Mouse (Mus musculus) intestine, postnatal 0 days (tissue): ENCODE data around the gene Pex1. TPM values are rescaled to one million over a fixed set of nuclear protein-coding genes. Genes with fewer than 3 reads are reported as not detected.

Experiments
- ATAC-seq: fragments of 200-750 bp; cut with Nextera tagmentation; 2 replicates; pipeline ENCODE4 v1.8.0; 2017; ENCODE audit warnings: mild to moderate bottlenecking, moderate TSS enrichment, moderate library complexity
- H3K27ac ChIP-seq: fragments of 300-500 bp; sonication (generic); 2 replicates; pipeline ENCODE4 v1.5.1; 2014; ENCODE audit warnings: mild to moderate bottlenecking, low read depth, low read length, moderate library complexity
- H3K27me3 ChIP-seq: fragments of 300-500 bp; sonication (generic); replicated peaks from 2 replicates; pipeline ENCODE4 v1.6.1; 2014; ENCODE audit warnings: low read length, mixed read lengths; ENCODE audit not compliant: control insufficient read depth, insufficient read depth
- H3K36me3 ChIP-seq: fragments of 300-500 bp; sonication (generic); 2 replicates; pipeline ENCODE4 v1.6.1; 2014; ENCODE audit warnings: mild to moderate bottlenecking, moderate library complexity; ENCODE audit not compliant: control insufficient read depth, insufficient read depth
- H3K4me1 ChIP-seq: fragments of 300-500 bp; sonication (generic); replicated peaks from 2 replicates; pipeline ENCODE4 v1.6.1; 2014; ENCODE audit warnings: antibody characterized with exemption, low read length, mixed read lengths; ENCODE audit not compliant: control insufficient read depth, insufficient read depth
- H3K4me2 ChIP-seq: fragments of 300-500 bp; sonication (generic); replicated peaks from 2 replicates; pipeline ENCODE4 v1.6.1; 2014; ENCODE audit warnings: low read depth, mild to moderate bottlenecking, moderate library complexity
- H3K4me3 ChIP-seq: fragments of 300-500 bp; sonication (generic); 2 replicates; pipeline ENCODE4 v1.5.1; 2014; ENCODE audit warnings: low read depth, low read length
- H3K9ac ChIP-seq: fragments of 300-500 bp; sonication (generic); 2 replicates; pipeline ENCODE4 v1.6.1; 2014; ENCODE audit warnings: mild to moderate bottlenecking, low read depth, low read length
- H3K9me3 ChIP-seq: fragments of 300-500 bp; sonication (generic); 2 replicates; pipeline ENCODE4 v1.6.1; 2016; ENCODE audit warnings: mixed run types; ENCODE audit not compliant: control insufficient read depth
- CTCF ChIP-seq: sonication (generic); IDR thresholded peaks from 2 replicates; pipeline ENCODE4 v1.5.1; 2016; ENCODE audit warnings: low read depth, mild to moderate bottlenecking, control low read depth, antibody characterized with exemption, moderate library complexity
- WGBS: fragments of 180-500 bp; shearing (Covaris S2); extraction: QIAGEN DNeasy Blood & Tissue Kit; methylation state at CpG from one replicate; pipeline ENCODE4 v1.1.7; 2014; 5-methylcytosine and 5-hydroxymethylcytosine counted together
- microRNA-seq: library from miRNA; unstranded; fragments of <30 nt; microRNA quantifications from one replicate; pipeline ENCODE4, GENCODE M21; 2016
- polyA plus RNA-seq: library from polyadenylated mRNA; unstranded; fragments of >200 nt; fragmentation: Nextera tagmentation; extraction: Ambion mirVana; gene quantifications from 2 replicates; pipeline ENCODE4 v1.2.1, GENCODE M21; 2015

Pex1 gene
- polyA plus RNA-seq, 1 experiment from 2014 or later, result 12.4 TPM

DNA sequence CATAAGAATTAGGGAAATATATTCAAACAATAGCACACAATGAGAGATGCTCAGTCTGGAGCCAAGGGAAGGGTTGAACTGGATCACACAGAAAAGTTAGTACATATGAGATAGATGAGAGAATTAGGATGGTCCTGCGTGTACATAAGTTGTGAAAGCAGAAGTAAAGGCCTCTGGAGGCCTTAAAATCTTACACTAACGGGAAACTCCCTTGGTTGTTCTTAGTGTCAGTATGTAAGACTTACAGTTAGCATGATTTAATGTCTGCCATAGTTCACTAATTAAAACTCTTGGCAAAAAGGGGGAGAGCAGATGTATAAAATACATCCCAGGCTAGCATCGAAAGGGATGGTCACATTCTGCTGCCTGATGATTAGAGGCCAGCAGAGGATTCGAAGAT is 57.9 kb downstream of the Pex1 start:
- Histone ChIP-seq H3K9ac (no peak overlapping the region), H3K4me2 (no peak overlapping the region), H3K27ac (no peak overlapping the region), H3K36me3 (no peaks in the 10 kb centered on the region), H3K27me3 (no peaks in the 10 kb centered on the region), H3K4me3 (no peak overlapping the region), H3K4me1 (no peaks in the 10 kb centered on the region), H3K9me3 (peaks cover under 1% of the 10 kb centered on the region; the same call in 1 of the 2 replicates)
- TF ChIP-seq CTCF, result no peak
- no peak for ATAC-seq
- 84% methylated on average over 4 of the region's 4 CpGs for WGBS

DNA sequence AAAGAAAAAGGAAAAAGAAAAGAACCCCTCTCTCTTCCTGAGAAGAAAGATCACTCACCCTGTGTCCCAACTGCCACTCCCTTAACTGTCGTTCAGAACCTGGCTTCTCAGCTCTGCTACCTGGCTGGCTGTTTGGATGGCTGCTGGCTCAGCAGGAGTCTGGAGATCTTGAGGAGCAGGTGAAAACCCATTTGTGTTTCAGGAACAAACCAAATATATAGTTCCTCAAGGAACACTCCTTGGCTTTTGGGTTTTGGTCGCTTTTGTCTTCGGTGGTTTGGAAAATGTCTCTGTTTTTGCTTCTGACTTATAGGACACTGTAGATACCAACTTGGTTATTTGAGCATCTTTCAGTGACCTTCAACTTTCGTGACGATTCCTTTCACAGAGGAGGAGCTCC is 61.2 kb downstream of the Pex1 start, which contains the start of gene Gatad1:
Gatad1 (minus strand) TSS at position 101 of the 400 bp plus-strand sequence.
- no peak within 1 kb of the TSS for H3K4me2 ChIP-seq
- WGBS, result 71% methylated on average over 5 of the region's 5 CpGs
- no peak within 1 kb of the TSS for H3K9ac ChIP-seq
- H3K27ac ChIP-seq, result no peak within 1 kb of the TSS
- ATAC-seq, result no peak
- H3K4me1 ChIP-seq, result no peaks in the 10 kb centered on the region
- no peak within 1 kb of the TSS for H3K4me3 ChIP-seq
- no peaks in the 10 kb centered on the region for H3K27me3 ChIP-seq
- no peaks in the 10 kb centered on the region for H3K36me3 ChIP-seq
- no peak for TF ChIP-seq CTCF
- H3K9me3 ChIP-seq, result peaks cover 3% of the 10 kb centered on the region; the same call in 1 of the 2 replicates

- Histone ChIP-seq H3K4me2 (no peak overlapping the region), H3K4me1 (no peaks in the 10 kb centered on the region), H3K9ac (no peak overlapping the region), H3K9me3 (no peaks in the 10 kb centered on the region), H3K4me3 (no peak overlapping the region), H3K27ac (no peak overlapping the region), H3K27me3 (no peaks in the 10 kb centered on the region), H3K36me3 (no peaks in the 10 kb centered on the region)
- no peak for ATAC-seq
- WGBS, result 90% methylated on average over 2 of the region's 2 CpGs
- TF ChIP-seq CTCF, result no peak
Observed at GRCm38 (mm10) chr5:3665225-3665624, 69.4 kb downstream of the Pex1 start.

GRCm38 (mm10) chr5:3666585-3666984 is 70.7 kb downstream of the Pex1 start:
- no peak overlapping the region for H3K4me3 ChIP-seq
- no peak for ATAC-seq
- 86% methylated on average over 12 of the region's 12 CpGs for WGBS
- no peaks in the 10 kb centered on the region for H3K27me3 ChIP-seq
- H3K27ac ChIP-seq, result no peak overlapping the region
- H3K4me2 ChIP-seq, result no peak overlapping the region
- no peaks in the 10 kb centered on the region for H3K4me1 ChIP-seq
- no peaks in the 10 kb centered on the region for H3K36me3 ChIP-seq
- no peaks in the 10 kb centered on the region for H3K9me3 ChIP-seq
- TF ChIP-seq CTCF, result no peak
- H3K9ac ChIP-seq, result no peak overlapping the region

- H3K27me3 ChIP-seq, result no peaks in the 10 kb centered on the region
- TF ChIP-seq CTCF, result no peak
- no peaks in the 10 kb centered on the region for H3K9me3 ChIP-seq
- no peak overlapping the region for H3K27ac ChIP-seq
- H3K4me3 ChIP-seq, result no peak overlapping the region
- H3K4me1 ChIP-seq, result no peaks in the 10 kb centered on the region
- H3K4me2 ChIP-seq, result no peak overlapping the region
- WGBS, result 82% methylated on average over 6 of the region's 6 CpGs
- no peak for ATAC-seq
- H3K9ac ChIP-seq, result no peak overlapping the region
- no peaks in the 10 kb centered on the region for H3K36me3 ChIP-seq
Observed at GRCm38 (mm10) chr5:3669938-3670554, 74.2 kb downstream of the Pex1 start.

Small RNA genes lying within 50 kb of the gene (microRNA-seq; reads per million reads assigned to microRNA genes)
- not detected for gene Gm26238

Other genes starting within 250 kb of the Pex1 start
- gene Fam133b, start 52.2 kb upstream of the Pex1 start, polyA plus RNA-seq, result 14.9 and 15.8 TPM in 2 replicates
- 0.35 and 0.55 TPM in 2 replicates for gene 1700109H08Rik, start 24.5 kb upstream of the Pex1 start, polyA plus RNA-seq
- 5.8 and 6.5 TPM in 2 replicates for gene Rbm48, start 519 bp downstream of the Pex1 start, polyA plus RNA-seq
- not detected in 2 replicates for gene Tmbim7, start 55.1 kb downstream of the Pex1 start, polyA plus RNA-seq
- gene Gatad1, start 61.1 kb downstream of the Pex1 start, polyA plus RNA-seq, result 41.2 and 41.8 TPM in 2 replicates
- gene Ankib1, start 206.9 kb downstream of the Pex1 start, polyA plus RNA-seq, result 5.5 and 6.6 TPM in 2 replicates
- gene Krit1, start 207.1 kb downstream of the Pex1 start, polyA plus RNA-seq, result 14.0 and 17.7 TPM in 2 replicates
- gene Lrrd1, start 249.1 kb downstream of the Pex1 start, polyA plus RNA-seq, result not detected in 2 replicates